Mouse (Mus musculus) lung, adult 2 months (tissue): ENCODE results near the gene Fcamr.

Experiments used
- CTCF ChIP-seq: fragments of 200-500 bp; IDR thresholded peaks from 2 replicates; pipeline ENCODE4 v1.5.1; 2011; ENCODE audit warnings: mild to moderate bottlenecking, low read length, control low read depth; ENCODE audit not compliant: insufficient read depth
- POLR2A ChIP-seq: fragments of 200-500 bp; IDR thresholded peaks from 2 replicates; pipeline ENCODE4 v1.6.1; 2011; ENCODE audit warnings: low read depth, mild to moderate bottlenecking, control low read depth, low read length, borderline replicate concordance; ENCODE audit errors: extremely low read depth

DNA sequence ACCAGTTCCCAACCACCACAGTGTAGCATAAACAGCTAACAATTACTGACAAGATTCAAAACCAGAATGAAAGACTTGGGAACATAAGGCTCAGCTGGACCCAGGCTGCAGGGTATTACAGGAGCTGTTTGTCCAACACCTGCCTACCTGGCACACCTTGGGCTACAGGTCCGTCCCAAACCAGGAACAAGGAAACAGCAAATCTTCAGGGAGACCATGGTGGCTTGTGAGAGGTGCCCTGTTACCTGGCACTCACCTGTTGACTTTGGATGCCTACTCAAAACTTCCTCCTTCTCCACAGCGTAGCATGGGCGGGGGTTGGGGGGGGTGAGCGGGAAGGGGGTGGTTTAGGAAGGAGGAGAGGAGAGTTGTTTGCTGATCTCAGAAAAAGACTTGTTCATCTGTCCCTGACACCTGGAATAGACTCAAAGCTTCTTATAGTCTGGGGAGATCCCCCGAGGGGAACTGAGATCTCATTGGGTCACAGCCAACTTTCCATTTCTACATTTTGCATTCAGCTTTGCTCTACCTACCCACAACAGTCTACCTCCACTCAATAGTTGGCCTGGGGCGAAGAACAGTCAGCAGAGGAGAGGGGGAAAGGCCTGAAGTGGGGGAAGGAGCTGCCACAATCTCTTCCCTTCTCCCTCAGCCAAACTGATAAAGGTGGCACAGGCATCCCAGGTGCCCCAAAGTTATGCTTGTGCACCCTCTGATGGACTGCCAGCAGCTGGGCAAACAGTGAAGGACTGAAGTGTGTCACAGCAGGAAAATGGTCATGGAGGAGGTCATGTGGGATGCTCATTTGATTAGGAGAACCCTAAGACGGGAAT is 19.8 kb downstream of the Fcamr start:
- TF ChIP-seq CTCF (no peak), POLR2A (no peak)
